Mouse (Mus musculus): Measurements from ENCODE around the gene Ptcd1.

- TF ChIP-seq CTCF (IDR thresholded peaks at IDR 0.05; ENCODE audit: low read depth) (no peak), EP300 (IDR thresholded peaks at IDR 0.05; ENCODE audit: low read depth) (0 out of 2 replicates have a peak, but pooled peaks have one; percentile 8)
Measured at GRCm38 (mm10) chr5:145190373-145190772, 23.5 kb upstream of the Ptcd1 start.
